Mouse (Mus musculus) embryonic facial prominence, embryonic 11.5 days (tissue): ENCODE measurements around the gene Isyna1. TPM values are rescaled to one million over a fixed set of nuclear protein-coding genes. Genes with fewer than 3 reads are reported as not detected.
A peak's percentile ranks its signal among the peaks of the same experiment; 100 is the strongest.

Experiments
- ATAC-seq: fragments of 200-750 bp; cut with Nextera tagmentation; replicated peaks from 2 replicates; pipeline ENCODE4 v1.8.0; 2017; ENCODE audit warnings: low read depth; ENCODE audit not compliant: insufficient number of reproducible peaks, low FRiP score, low TSS enrichment
- DNase-seq: peaks from one replicate; pipeline ENCODE4 v3.0.0-alpha.2; 2015; ENCODE audit warnings: low spot score
- H3K27ac ChIP-seq: fragments of 300-500 bp; sonication (generic); replicated peaks from 2 replicates; pipeline ENCODE4 v1.5.1; 2014; ENCODE audit warnings: mild to moderate bottlenecking, low read depth, low read length, control low read depth
- H3K27me3 ChIP-seq: fragments of 300-500 bp; sonication (generic); 2 replicates; pipeline ENCODE4 v1.6.1; 2014; ENCODE audit warnings: mild to moderate bottlenecking, low read length, moderate library complexity, mixed read lengths; ENCODE audit not compliant: control insufficient read depth, insufficient read depth
- H3K36me3 ChIP-seq: fragments of 300-500 bp; sonication (generic); replicated peaks from 2 replicates; pipeline ENCODE4 v1.6.1; 2014; ENCODE audit warnings: low read depth, mild to moderate bottlenecking, low read length, moderate library complexity, mixed read lengths; ENCODE audit not compliant: control insufficient read depth, insufficient read depth
- H3K4me1 ChIP-seq: fragments of 300-500 bp; sonication (generic); 2 replicates; pipeline ENCODE4 v1.6.1; 2014; ENCODE audit warnings: low read length, mixed read lengths; ENCODE audit not compliant: control insufficient read depth, insufficient read depth
- H3K4me2 ChIP-seq: fragments of 300-500 bp; sonication (generic); 2 replicates; pipeline ENCODE4 v1.6.1; 2014; ENCODE audit warnings: low read depth, mild to moderate bottlenecking, control low read depth, low read length, moderate library complexity
- H3K4me3 ChIP-seq: fragments of 300-500 bp; sonication (generic); 2 replicates; pipeline ENCODE4 v1.5.1; 2014; ENCODE audit warnings: low read depth, low read length, control low read depth
- H3K9ac ChIP-seq: fragments of 300-500 bp; sonication (generic); replicated peaks from 2 replicates; pipeline ENCODE4 v1.6.1; 2014; ENCODE audit warnings: mild to moderate bottlenecking, control low read depth, low read length
- H3K9me3 ChIP-seq: fragments of 300-500 bp; sonication (generic); replicated peaks from 2 replicates; pipeline ENCODE4 v1.6.1; 2016; ENCODE audit warnings: mild to moderate bottlenecking, low read length, inconsistent platforms, mixed read lengths; ENCODE audit not compliant: control insufficient read depth
- WGBS: fragments of 180-500 bp; shearing (Covaris S2); extraction: QIAGEN DNeasy Blood & Tissue Kit; methylation state at CpG from one replicate; pipeline ENCODE4 v1.1.7; 2014; 5-methylcytosine and 5-hydroxymethylcytosine counted together
- polyA plus RNA-seq: library from polyadenylated mRNA; unstranded; fragments of >200 nt; fragmentation: Nextera tagmentation; extraction: Ambion mirVana; gene quantifications from 2 replicates; pipeline ENCODE4 v1.2.1, GENCODE M21; 2014

The Isyna1 gene
- polyA plus RNA-seq, 1 experiment from 2014 or later = 79.0 TPM

GRCm38 (mm10) chr8:70625104-70625503, 30.9 kb downstream of the Isyna1 start:
- Histone ChIP-seq H3K27me3 (no peaks in the 10 kb centered on the region), H3K36me3 (no peaks in the 10 kb centered on the region), H3K27ac (no peak overlapping the region), H3K4me1 (no peaks in the 10 kb centered on the region; the same call in 1 of the 2 replicates), H3K9ac (peak overlapping the region; percentile 25), H3K4me2 (no peak overlapping the region), H3K9me3 (no peaks in the 10 kb centered on the region), H3K4me3 (no peak overlapping the region)
- DNase-seq (peak; percentile 80), ATAC-seq (no peak)
- WGBS = 21% methylated on average over 5 of the region's 5 CpGs

GRCm38 (mm10) chr8:70627041-70627440, 32.9 kb downstream of the Isyna1 start:
- Histone ChIP-seq H3K27ac (no peak overlapping the region), H3K4me1 (peaks cover 2% of the 10 kb centered on the region; the same call in 1 of the 2 replicates), H3K36me3 (no peaks in the 10 kb centered on the region), H3K9me3 (no peaks in the 10 kb centered on the region), H3K4me2 (no peak overlapping the region), H3K27me3 (no peaks in the 10 kb centered on the region), H3K9ac (no peak overlapping the region), H3K4me3 (no peak overlapping the region)
- WGBS = 87% methylated on average over 5 of the region's 5 CpGs
- ATAC-seq = no peak
- no peak for DNase-seq

GRCm38 (mm10) chr8:70628986-70629490, 34.9 kb downstream of the Isyna1 start:
- H3K9me3 ChIP-seq = no peaks in the 10 kb centered on the region
- H3K9ac ChIP-seq = peak overlapping the region; percentile 50
- H3K27ac ChIP-seq = no peak overlapping the region
- H3K4me3 ChIP-seq = peak overlapping the region; percentile 34
- DNase-seq (no peak), ATAC-seq (no peak)
- WGBS = 54% methylated on average over 7 of the region's 7 CpGs
- H3K27me3 ChIP-seq = no peaks in the 10 kb centered on the region
- H3K4me1 ChIP-seq = peaks cover 2% of the 10 kb centered on the region; the same call in 1 of the 2 replicates
- no peaks in the 10 kb centered on the region for H3K36me3 ChIP-seq
- H3K4me2 ChIP-seq = peak overlapping the region; percentile 68

- H3K4me3 ChIP-seq = peak overlapping the region; percentile 34
- peak; percentile 85 for DNase-seq
- H3K4me2 ChIP-seq = peak overlapping the region; percentile 68
- ATAC-seq = peak; percentile 87
- no peak overlapping the region for H3K27ac ChIP-seq
- no peaks in the 10 kb centered on the region for H3K27me3 ChIP-seq
- peak overlapping the region; percentile 50 for H3K9ac ChIP-seq
- H3K36me3 ChIP-seq = no peaks in the 10 kb centered on the region
- no peaks in the 10 kb centered on the region for H3K9me3 ChIP-seq
- under 1% methylated on average over 60 of the region's 60 CpGs for WGBS
- peaks cover 2% of the 10 kb centered on the region; the same call in 1 of the 2 replicates for H3K4me1 ChIP-seq
Measured at GRCm38 (mm10) chr8:70629574-70630531, 35.7 kb downstream of the Isyna1 start.

GRCm38 (mm10) chr8:70630532-70631381, 36.6 kb downstream of the Isyna1 start:
- H3K4me3 ChIP-seq = no peak overlapping the region; the same call in 1 of the 2 replicates
- WGBS = 13% methylated on average over 22 of the region's 22 CpGs
- H3K4me2 ChIP-seq = no peak overlapping the region
- peak; percentile 31; the same call in 1 of the 2 replicates for ATAC-seq
- no peaks in the 10 kb centered on the region for H3K27me3 ChIP-seq
- H3K9ac ChIP-seq = no peak overlapping the region
- DNase-seq = peak; percentile 47
- H3K27ac ChIP-seq = no peak overlapping the region
- H3K9me3 ChIP-seq = no peaks in the 10 kb centered on the region
- H3K36me3 ChIP-seq = no peaks in the 10 kb centered on the region
- peaks cover 2% of the 10 kb centered on the region; the same call in 1 of the 2 replicates for H3K4me1 ChIP-seq

- no peaks in the 10 kb centered on the region for H3K27me3 ChIP-seq
- H3K4me3 ChIP-seq = no peak overlapping the region
- H3K36me3 ChIP-seq = no peaks in the 10 kb centered on the region
- H3K27ac ChIP-seq = no peak overlapping the region
- no peaks in the 10 kb centered on the region for H3K9me3 ChIP-seq
- no peak for ATAC-seq
- H3K9ac ChIP-seq = no peak overlapping the region
- WGBS = 21% methylated on average over 24 of the region's 24 CpGs
- no peak overlapping the region for H3K4me2 ChIP-seq
- H3K4me1 ChIP-seq = peaks cover 2% of the 10 kb centered on the region; the same call in 1 of the 2 replicates
- no peak for DNase-seq
Measured at GRCm38 (mm10) chr8:70631436-70631835, 37.3 kb downstream of the Isyna1 start.

- no peak for ATAC-seq
- no peak within 1 kb of the TSS for H3K4me2 ChIP-seq
- WGBS = 76% methylated on average over 6 of the region's 6 CpGs
- no peak within 1 kb of the TSS for H3K4me3 ChIP-seq
- no peak within 1 kb of the TSS for H3K27ac ChIP-seq
- H3K9ac ChIP-seq = no peak within 1 kb of the TSS
- peaks cover 2% of the 10 kb centered on the region; the same call in 1 of the 2 replicates for H3K4me1 ChIP-seq
- H3K27me3 ChIP-seq = no peaks in the 10 kb centered on the region
- H3K36me3 ChIP-seq = no peaks in the 10 kb centered on the region
- H3K9me3 ChIP-seq = no peaks in the 10 kb centered on the region
- no peak for DNase-seq
Measured at GRCm38 (mm10) chr8:70632346-70632892, 38.2 kb downstream of the Isyna1 start, which contains the start of gene Gdf15. Gene Gdf15 (minus strand): TSS chr8:70632456.
